In the genomic region with DNA sequence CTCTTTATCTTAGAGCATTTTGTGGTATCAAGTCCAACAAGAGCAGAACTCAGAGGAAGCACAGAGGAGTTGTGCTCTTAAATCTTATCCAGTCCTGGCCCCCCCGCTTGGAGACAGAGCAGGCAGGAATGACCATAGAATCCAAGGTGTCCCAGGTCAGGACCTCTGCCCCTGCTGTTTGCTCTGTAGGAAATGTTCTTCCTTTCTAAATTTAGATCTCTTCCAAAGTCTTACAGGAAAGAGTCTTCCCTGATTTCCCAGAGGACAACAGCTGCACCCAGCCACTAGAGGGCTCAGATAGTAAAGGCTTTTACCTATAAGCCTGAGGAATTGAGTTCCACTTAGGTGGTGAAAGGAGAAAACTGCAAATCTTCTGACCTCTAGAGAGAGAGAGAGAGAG, we compare ENCODE assay signal across 10 mouse cellular contexts. TPM values are rescaled to one million over a fixed set of nuclear protein-coding genes. Genes with fewer than 3 reads are reported as not detected.
DNase-seq lines count a peak whose midpoint lies in the region; ATAC-seq and TF ChIP-seq lines count a peak whose summit lies in the region.
"Had no signal": no experiment of that assay in that cellular context is flagged by ENCODE, and none has a peak within 500 bp of the region (broad histone marks: within the 10 kb centered on the region; RNA-seq: fewer than 3 reads in every experiment).

No protein-coding gene starts in this region.

- no peaks in the 10 kb centered on the region for H3K9me3 ChIP-seq in forebrain, postnatal 0 days (ENCODE audit: low read length)
- H3K9me3 ChIP-seq in forebrain, embryonic 12.5 days = no peaks in the 10 kb centered on the region
- no peaks in the 10 kb centered on the region for H3K9me3 ChIP-seq in heart, postnatal 0 days (replicated peaks; ENCODE audit: control insufficient read depth, low read length)
- no peaks in the 10 kb centered on the region for H3K9me3 ChIP-seq in hindbrain, embryonic 12.5 days (replicated peaks)
- H3K9me3 ChIP-seq: embryonic facial prominence, embryonic 13.5 days; neural tube, embryonic 12.5 days had no signal

- no peak overlapping the region for H3K4me2 ChIP-seq in forebrain, postnatal 0 days (ENCODE audit: low read depth)
- no peak overlapping the region for H3K4me2 ChIP-seq in forebrain, embryonic 12.5 days
- H3K4me2 ChIP-seq in heart, postnatal 0 days (ENCODE audit: low read depth, low read length) = no peak overlapping the region
- H3K4me2 ChIP-seq in hindbrain, embryonic 12.5 days (replicated peaks) = no peak overlapping the region
- H3K4me2 ChIP-seq: embryonic facial prominence, embryonic 13.5 days; neural tube, embryonic 12.5 days had no signal

- 71% methylated on average over 1 of the region's 1 CpGs for WGBS in forebrain, postnatal 0 days
- 64% methylated on average over 1 of the region's 1 CpGs for WGBS in forebrain, embryonic 12.5 days
- WGBS in heart, postnatal 0 days = 36% methylated on average over 1 of the region's 1 CpGs
- WGBS in hindbrain, embryonic 12.5 days = 50% methylated on average over 1 of the region's 1 CpGs

- TF ChIP-seq CTCF in forebrain, postnatal 0 days (IDR thresholded peaks at IDR 0.05; ENCODE audit: low read depth) = peak; percentile 59
- peak; percentile 55 for TF ChIP-seq CTCF in heart, postnatal 0 days (IDR thresholded peaks at IDR 0.05; ENCODE audit: low read depth)

- no peak overlapping the region for H3K4me3 ChIP-seq in forebrain, postnatal 0 days (ENCODE audit: low read depth, low read length)
- no peak overlapping the region for H3K4me3 ChIP-seq in forebrain, embryonic 12.5 days (replicated peaks)
- H3K4me3 ChIP-seq in heart, postnatal 0 days (ENCODE audit: low read depth, low read length) = no peak overlapping the region
- no peak overlapping the region for H3K4me3 ChIP-seq in hindbrain, embryonic 12.5 days
- H3K4me3 ChIP-seq: embryonic facial prominence, embryonic 13.5 days; neural tube, embryonic 12.5 days had no signal

- no peak for ATAC-seq in forebrain, postnatal 0 days
- ATAC-seq in forebrain, embryonic 12.5 days (ENCODE audit: low FRiP score) = no peak
- no peak for ATAC-seq in heart, postnatal 0 days (ENCODE audit: insufficient read depth, low read depth)
- no peak for ATAC-seq in hindbrain, embryonic 12.5 days (ENCODE audit: low FRiP score)

- DNase-seq in forebrain, postnatal 0 days = no peak
- peak; percentile 13 to 35 for DNase-seq in lung, adult 18-20 months
- no peak for DNase-seq in lung, postnatal 4 days
- peak; percentile 22 for DNase-seq in heart, postnatal 0 days (ENCODE audit: low spot score)
- peak; percentile 9 for DNase-seq in retina, postnatal 7 days (ENCODE audit: low read depth, low spot score)
- no peak for DNase-seq in thymus, postnatal 36 days

- H3K27ac ChIP-seq in forebrain, postnatal 0 days (ENCODE audit: low read depth, low read length) = no peak overlapping the region
- H3K27ac ChIP-seq in forebrain, embryonic 12.5 days = no peak overlapping the region
- H3K27ac ChIP-seq in heart, postnatal 0 days (ENCODE audit: low read depth) = no peak overlapping the region
- H3K27ac ChIP-seq in hindbrain, embryonic 12.5 days = no peak overlapping the region
- H3K27ac ChIP-seq: embryonic facial prominence, embryonic 13.5 days; neural tube, embryonic 12.5 days had no signal

- TF ChIP-seq EP300 in heart, postnatal 0 days (IDR thresholded peaks at IDR 0.05; ENCODE audit: low read depth) = no peak

- H3K36me3 ChIP-seq in forebrain, postnatal 0 days (ENCODE audit: insufficient read depth) = no peaks in the 10 kb centered on the region
- no peaks in the 10 kb centered on the region for H3K36me3 ChIP-seq in forebrain, embryonic 12.5 days (replicated peaks)
- no peaks in the 10 kb centered on the region for H3K36me3 ChIP-seq in heart, postnatal 0 days (replicated peaks; ENCODE audit: control insufficient read depth, insufficient read depth, low read length)
- H3K36me3 ChIP-seq in hindbrain, embryonic 12.5 days = no peaks in the 10 kb centered on the region
- H3K36me3 ChIP-seq: embryonic facial prominence, embryonic 13.5 days; neural tube, embryonic 12.5 days had no signal

- H3K27me3 ChIP-seq in forebrain, postnatal 0 days (ENCODE audit: insufficient read depth, low read length) = no peaks in the 10 kb centered on the region
- H3K27me3 ChIP-seq in forebrain, embryonic 12.5 days = peaks cover 7% of the 10 kb centered on the region; the same call in 1 of the 2 replicates
- H3K27me3 ChIP-seq in heart, postnatal 0 days (ENCODE audit: control insufficient read depth, insufficient read depth, low read length) = no peaks in the 10 kb centered on the region
- peaks cover 3% of the 10 kb centered on the region; the same call in 1 of the 2 replicates for H3K27me3 ChIP-seq in hindbrain, embryonic 12.5 days
- H3K27me3 ChIP-seq: embryonic facial prominence, embryonic 13.5 days; neural tube, embryonic 12.5 days had no signal

- no peaks in the 10 kb centered on the region for H3K4me1 ChIP-seq in forebrain, postnatal 0 days (ENCODE audit: insufficient read depth)
- H3K4me1 ChIP-seq in forebrain, embryonic 12.5 days = peaks cover 3% of the 10 kb centered on the region
- H3K4me1 ChIP-seq in heart, postnatal 0 days (ENCODE audit: control insufficient read depth, insufficient read depth) = peaks cover 3% of the 10 kb centered on the region; the same call in 1 of the 2 replicates
- H3K4me1 ChIP-seq in hindbrain, embryonic 12.5 days = 0 out of 2 replicates have a peak, but pooled peaks cover 4% of the 10 kb centered on the region
- H3K4me1 ChIP-seq: neural tube, embryonic 12.5 days had no signal

- H3K9ac ChIP-seq in forebrain, postnatal 0 days = no peak overlapping the region
- H3K9ac ChIP-seq in forebrain, embryonic 12.5 days = no peak overlapping the region
- H3K9ac ChIP-seq in heart, postnatal 0 days (replicated peaks; ENCODE audit: low read depth, low read length) = no peak overlapping the region
- H3K9ac ChIP-seq in hindbrain, embryonic 12.5 days = no peak overlapping the region
- H3K9ac ChIP-seq: embryonic facial prominence, embryonic 13.5 days; neural tube, embryonic 12.5 days had no signal

RNA-seq across cellular contexts. Expression of a gene that starts 21.7 kb away (rescaled TPM):
- total RNA-seq in forebrain, postnatal 0 days (2014; rRNA removed) = 11.8 and 13.2 TPM in 2 replicates
- 8.8 and 14.6 TPM in 2 replicates for polyA plus RNA-seq in forebrain, postnatal 0 days (2015; fragmentation: Nextera tagmentation; extraction: Ambion mirVana)
- polyA plus RNA-seq in forebrain, embryonic 12.5 days (2016; fragmentation: Nextera tagmentation; extraction: Ambion mirVana) = 14.2 and 14.9 TPM in 2 replicates
- 4.0 and 4.2 TPM in 2 replicates for total RNA-seq in heart, postnatal 0 days (2014; rRNA removed; ENCODE audit: low replicate concordance)
- polyA plus RNA-seq in heart, postnatal 0 days (2015; fragmentation: Nextera tagmentation; extraction: Ambion mirVana) = 5.7 and 6.1 TPM in 2 replicates
- 13.7 and 14.9 TPM in 2 replicates for polyA plus RNA-seq in hindbrain, embryonic 12.5 days (2016; fragmentation: Nextera tagmentation; extraction: Ambion mirVana)

RNA-seq across cellular contexts. Expression of a gene that starts 35.1 kb away (rescaled TPM):
- 2.2 and 2.5 TPM in 2 replicates for total RNA-seq in forebrain, postnatal 0 days (2014; rRNA removed)
- 1.6 and 2.0 TPM in 2 replicates for polyA plus RNA-seq in forebrain, postnatal 0 days (2015; fragmentation: Nextera tagmentation; extraction: Ambion mirVana)
- polyA plus RNA-seq in forebrain, embryonic 12.5 days (2016; fragmentation: Nextera tagmentation; extraction: Ambion mirVana) = 1.5 and 1.6 TPM in 2 replicates
- 0.99 and 2.3 TPM in 2 replicates for total RNA-seq in heart, postnatal 0 days (2014; rRNA removed; ENCODE audit: low replicate concordance)
- polyA plus RNA-seq in heart, postnatal 0 days (2015; fragmentation: Nextera tagmentation; extraction: Ambion mirVana) = 3.0 and 3.6 TPM in 2 replicates
- 1.2 and 1.5 TPM in 2 replicates for polyA plus RNA-seq in hindbrain, embryonic 12.5 days (2016; fragmentation: Nextera tagmentation; extraction: Ambion mirVana)

RNA-seq across cellular contexts. Expression of a gene that starts 35.1 kb away (rescaled TPM):
- 86.3 and 97.6 TPM in 2 replicates for total RNA-seq in forebrain, postnatal 0 days (2014; rRNA removed)
- polyA plus RNA-seq in forebrain, postnatal 0 days (2015; fragmentation: Nextera tagmentation; extraction: Ambion mirVana) = 120 and 134 TPM in 2 replicates
- 124 and 128 TPM in 2 replicates for polyA plus RNA-seq in forebrain, embryonic 12.5 days (2016; fragmentation: Nextera tagmentation; extraction: Ambion mirVana)
- total RNA-seq in heart, postnatal 0 days (2014; rRNA removed; ENCODE audit: low replicate concordance) = 28.9 and 45.5 TPM in 2 replicates
- polyA plus RNA-seq in heart, postnatal 0 days (2015; fragmentation: Nextera tagmentation; extraction: Ambion mirVana) = 66.3 and 66.6 TPM in 2 replicates
- polyA plus RNA-seq in hindbrain, embryonic 12.5 days (2016; fragmentation: Nextera tagmentation; extraction: Ambion mirVana) = 114 and 130 TPM in 2 replicates

RNA-seq across cellular contexts. Expression of a gene that starts 54.6 kb away (rescaled TPM):
- not detected in 2 replicates for total RNA-seq in forebrain, postnatal 0 days (2014; rRNA removed)
- not detected in 2 replicates for polyA plus RNA-seq in forebrain, postnatal 0 days (2015; fragmentation: Nextera tagmentation; extraction: Ambion mirVana)
- not detected in 2 replicates for polyA plus RNA-seq in forebrain, embryonic 12.5 days (2016; fragmentation: Nextera tagmentation; extraction: Ambion mirVana)
- 8.3 and 8.9 TPM in 2 replicates for total RNA-seq in heart, postnatal 0 days (2014; rRNA removed; ENCODE audit: low replicate concordance)
- 11.4 and 13.1 TPM in 2 replicates for polyA plus RNA-seq in heart, postnatal 0 days (2015; fragmentation: Nextera tagmentation; extraction: Ambion mirVana)
- not detected in 2 replicates for polyA plus RNA-seq in hindbrain, embryonic 12.5 days (2016; fragmentation: Nextera tagmentation; extraction: Ambion mirVana)
- polyA plus RNA-seq: embryonic facial prominence, embryonic 13.5 days; neural tube, embryonic 12.5 days had no signal

RNA-seq across cellular contexts. Expression of a gene that starts 59.8 kb away (rescaled TPM):
- 0.43 and 0.46 TPM in 2 replicates for total RNA-seq in forebrain, postnatal 0 days (2014; rRNA removed)
- polyA plus RNA-seq in forebrain, postnatal 0 days (2015; fragmentation: Nextera tagmentation; extraction: Ambion mirVana) = 0.14 and 0.44 TPM in 2 replicates
- polyA plus RNA-seq in forebrain, embryonic 12.5 days (2016; fragmentation: Nextera tagmentation; extraction: Ambion mirVana) = 0.18 and 0.32 TPM in 2 replicates
- total RNA-seq in heart, postnatal 0 days (2014; rRNA removed; ENCODE audit: low replicate concordance) = 0.15 TPM in 1 of 2 replicates, not detected in the other
- 0.05 and 0.07 TPM in 2 replicates for polyA plus RNA-seq in heart, postnatal 0 days (2015; fragmentation: Nextera tagmentation; extraction: Ambion mirVana)
- polyA plus RNA-seq in hindbrain, embryonic 12.5 days (2016; fragmentation: Nextera tagmentation; extraction: Ambion mirVana) = 0.22 and 0.34 TPM in 2 replicates

Comparison
In these comparisons a context has a peak if more than half of its experiments do, and no peak if none do; other contexts are left out.
1. DNase-seq: peak in lung, adult 18-20 months (2 of 2), heart, postnatal 0 days (single experiment) and retina, postnatal 7 days (single experiment); none in forebrain, postnatal 0 days (single experiment), lung, postnatal 4 days (0 of 2) and thymus, postnatal 36 days (0 of 2).